Mouse (Mus musculus) brain, adult 2 months (tissue): ENCODE data around the gene Tcf3.

Experiments used
- DNase-seq: peaks from one replicate; pipeline ENCODE4 v3.0.0; 2011; ENCODE audit warnings: low read depth, low spot score

Gene Tcf3

GRCm38 (mm10) chr10:80433513-80434232, at the start of gene Tcf3:
Gene Tcf3, minus strand, starts transcription at chr10:80433647.
- DNase-seq: peak; percentile 100

DNA sequence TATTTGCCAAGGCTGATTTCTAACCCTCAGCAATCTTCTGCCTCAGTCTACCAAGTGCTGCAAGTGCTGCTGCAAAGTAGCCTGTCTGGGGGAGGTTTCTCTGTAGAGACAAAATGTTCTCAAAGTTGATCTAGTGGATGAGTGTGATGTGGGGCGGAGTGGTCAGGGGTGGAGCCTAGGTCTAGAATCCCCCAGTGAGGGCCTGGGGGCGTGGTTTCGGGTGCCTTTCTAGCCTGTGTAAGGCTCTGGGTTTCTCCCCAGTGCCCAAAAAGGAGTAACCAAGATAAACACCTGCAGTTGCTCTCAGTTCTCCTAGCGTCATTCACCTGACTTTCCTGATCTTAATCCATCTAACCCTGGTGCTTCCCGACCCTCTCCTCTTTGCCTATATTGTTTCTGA, 47.6 kb upstream of the Tcf3 start:
- no peak for DNase-seq

DNA sequence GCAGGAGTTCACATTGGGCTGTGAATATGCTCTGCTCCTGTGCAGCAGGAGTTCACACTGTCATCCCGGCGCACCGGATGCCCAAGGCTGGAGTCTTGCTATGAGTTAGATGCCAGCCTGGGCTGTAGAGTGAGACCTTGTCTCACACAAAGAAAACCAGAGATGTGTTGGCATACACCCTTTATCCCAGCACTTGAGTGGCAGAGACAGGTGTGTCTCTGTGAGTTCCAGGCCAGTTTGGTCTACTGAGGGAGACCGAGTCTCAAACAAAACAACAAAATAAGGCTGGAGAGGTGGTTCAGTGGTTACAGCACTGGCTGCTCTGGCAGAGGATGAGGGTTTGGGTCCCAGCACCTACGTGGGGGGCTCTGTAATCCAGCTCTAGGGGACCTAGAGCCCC, 45.1 kb upstream of the Tcf3 start:
- DNase-seq: no peak

GRCm38 (mm10) chr10:80475290-80475959, 42.0 kb upstream of the Tcf3 start:
- DNase-seq: peak; percentile 93

DNA sequence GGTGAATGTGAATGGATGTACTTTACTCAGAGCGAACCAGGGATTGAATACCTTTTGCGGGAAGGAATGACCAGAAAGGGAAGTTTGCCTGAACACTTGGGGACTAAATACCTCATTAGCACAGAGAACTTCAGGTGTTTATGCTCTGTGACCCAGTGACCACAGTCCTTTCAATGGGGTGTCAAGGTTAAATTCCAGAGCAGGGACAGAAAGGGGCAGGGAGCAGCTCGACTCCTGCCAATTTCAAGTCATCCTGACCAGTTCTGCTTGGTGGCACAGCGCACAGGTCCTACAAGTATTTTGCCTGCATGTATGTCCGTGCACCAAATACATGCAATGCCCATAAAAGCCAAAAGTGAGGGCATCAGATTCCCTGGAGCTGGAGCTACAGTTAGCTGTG, 31.6 kb upstream of the Tcf3 start:
- no peak for DNase-seq

GRCm38 (mm10) chr10:80464381-80465035, 31.1 kb upstream of the Tcf3 start:
- DNase-seq: no peak

GRCm38 (mm10) chr10:80461346-80461745, 27.9 kb upstream of the Tcf3 start:
- no peak for DNase-seq

DNA sequence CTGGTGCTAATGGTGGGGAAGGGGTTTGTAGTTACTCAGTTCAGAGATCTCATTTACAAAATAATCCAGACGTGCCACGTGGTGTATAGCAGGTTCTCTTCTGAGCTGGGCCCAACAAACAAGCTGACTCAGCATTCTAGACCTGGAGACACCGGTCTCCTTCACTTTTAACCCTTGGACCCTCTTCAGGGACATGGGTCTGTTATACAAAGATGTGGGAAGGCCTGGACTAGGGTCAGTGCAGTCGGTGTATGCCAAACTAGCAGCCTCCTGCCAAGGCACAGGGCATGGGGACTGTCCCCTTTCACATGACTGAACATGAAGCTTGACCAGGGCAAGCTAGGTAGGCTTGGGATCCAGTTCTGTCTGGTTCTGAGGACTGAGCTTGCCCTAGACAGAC, 26.9 kb upstream of the Tcf3 start:
- DNase-seq: no peak

GRCm38 (mm10) chr10:80459671-80460070, 26.2 kb upstream of the Tcf3 start:
- no peak for DNase-seq

DNA sequence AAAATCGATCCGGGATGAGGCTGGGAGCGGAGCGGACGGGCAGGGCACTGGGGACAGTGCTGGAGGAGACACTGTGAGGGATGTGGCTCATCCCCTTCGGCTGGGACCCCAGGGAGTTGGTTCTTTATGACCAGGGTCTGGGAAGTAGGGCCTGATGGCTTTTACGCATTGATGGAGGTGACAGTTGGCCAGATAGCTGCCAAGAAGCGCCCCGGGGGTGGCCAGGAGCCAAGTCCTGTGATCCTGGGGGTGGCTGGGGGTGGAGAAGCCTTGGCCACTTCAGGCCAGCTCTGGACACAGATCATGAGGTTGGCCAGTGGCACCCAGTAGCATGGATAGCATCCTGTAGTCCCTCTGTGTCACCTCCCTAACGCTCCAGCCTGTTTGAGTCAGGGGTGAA, 25.8 kb upstream of the Tcf3 start:
- no peak for DNase-seq

GRCm38 (mm10) chr10:80455697-80456096, 22.2 kb upstream of the Tcf3 start:
- no peak for DNase-seq

GRCm38 (mm10) chr10:80454781-80455180, 21.3 kb upstream of the Tcf3 start:
- no peak for DNase-seq

GRCm38 (mm10) chr10:80453601-80454000, 20.2 kb upstream of the Tcf3 start:
- DNase-seq: no peak

GRCm38 (mm10) chr10:80450599-80450998, 17.2 kb upstream of the Tcf3 start:
- DNase-seq: no peak

DNA sequence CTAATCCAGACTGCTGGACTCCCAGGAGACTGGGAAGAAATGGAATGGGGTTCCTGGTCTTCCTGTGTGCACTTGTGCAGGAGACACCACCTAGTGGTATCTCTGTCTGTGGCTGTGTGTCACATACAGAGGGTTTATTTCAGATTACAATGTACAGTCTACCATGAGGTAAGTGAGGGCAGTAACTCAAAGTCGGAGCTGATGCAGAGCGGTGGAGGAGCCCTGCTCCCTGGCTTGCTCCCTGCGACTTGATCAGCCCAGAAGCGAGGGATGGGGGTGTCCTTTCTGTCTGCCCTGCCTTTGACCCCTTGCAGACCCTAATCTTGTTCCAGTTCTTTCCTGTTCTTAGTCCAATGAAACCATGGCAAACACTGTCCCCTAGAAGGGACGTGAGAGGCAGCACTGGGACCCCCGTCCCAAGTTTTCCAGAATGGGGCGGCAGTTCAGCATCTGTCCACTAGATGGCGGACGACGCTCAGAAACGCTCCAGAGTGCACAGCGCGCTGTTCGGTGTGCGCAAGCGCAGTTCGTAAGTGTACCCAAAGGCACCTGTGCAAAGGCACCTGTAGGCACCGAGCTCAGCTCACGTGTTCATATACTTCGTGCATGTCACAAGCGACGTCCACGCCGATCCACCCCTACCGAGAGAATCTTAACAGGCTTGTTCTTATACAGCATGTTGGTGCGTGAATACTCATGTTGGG, 12.6 kb upstream of the Tcf3 start:
- DNase-seq: peak; percentile 89

GRCm38 (mm10) chr10:80445052-80445451, 11.6 kb upstream of the Tcf3 start:
- no peak for DNase-seq

- no peak for DNase-seq
Measured at GRCm38 (mm10) chr10:80444339-80445045, 11.0 kb upstream of the Tcf3 start.

DNA sequence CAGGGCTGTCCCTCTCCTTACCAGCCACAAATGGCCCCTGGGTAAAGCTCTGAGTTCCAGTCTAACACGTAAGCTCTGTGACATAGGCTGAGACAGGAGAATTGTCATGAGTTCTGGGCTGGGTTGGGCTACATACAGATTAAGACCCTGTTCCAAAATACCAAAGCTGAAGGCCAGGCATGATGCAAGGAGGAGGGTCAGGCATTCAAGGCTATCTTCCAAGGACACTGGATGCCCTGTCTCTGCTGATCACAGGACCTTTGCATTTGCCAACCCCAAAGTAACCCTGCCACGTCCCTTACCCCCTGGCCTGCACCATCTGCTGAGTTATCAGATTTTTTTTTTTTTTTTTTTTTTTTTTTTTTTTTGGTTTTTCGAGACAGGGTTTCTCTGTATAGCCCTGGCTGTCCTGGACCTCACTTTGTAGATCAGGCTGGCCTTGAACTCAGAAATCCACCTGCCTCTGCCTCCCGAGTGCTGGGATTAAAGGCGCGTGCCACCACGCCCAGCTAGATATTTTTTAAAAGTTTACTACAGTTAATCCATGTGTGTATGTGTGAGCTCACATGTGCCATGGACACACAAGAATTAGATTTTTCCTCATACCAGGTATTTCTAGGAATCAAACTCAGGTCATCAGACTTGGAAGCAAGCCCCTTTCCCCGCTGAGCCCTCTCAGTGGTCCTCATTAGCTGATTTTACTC, 10.3 kb upstream of the Tcf3 start:
- DNase-seq: no peak

DNA sequence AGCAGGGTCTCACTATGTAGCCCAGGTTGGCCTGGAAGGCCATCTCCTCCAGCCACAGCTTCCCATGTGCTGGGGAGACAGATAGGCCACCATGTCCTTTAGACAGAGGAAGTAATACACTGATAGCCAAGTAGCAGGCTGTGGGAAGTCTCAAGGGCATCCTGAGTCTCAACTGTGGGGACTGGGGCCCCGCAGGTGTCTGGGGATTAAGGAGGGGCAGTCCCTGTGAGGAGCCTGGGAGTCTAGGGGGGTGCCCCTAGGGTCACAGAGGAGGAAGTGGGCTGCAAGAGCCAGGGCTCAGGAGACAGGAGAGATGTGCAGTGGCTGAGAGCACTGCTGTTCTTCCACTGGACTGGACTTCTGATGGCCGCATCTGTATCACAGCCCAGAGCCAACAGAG, 9.5 kb upstream of the Tcf3 start:
- no peak for DNase-seq

DNA sequence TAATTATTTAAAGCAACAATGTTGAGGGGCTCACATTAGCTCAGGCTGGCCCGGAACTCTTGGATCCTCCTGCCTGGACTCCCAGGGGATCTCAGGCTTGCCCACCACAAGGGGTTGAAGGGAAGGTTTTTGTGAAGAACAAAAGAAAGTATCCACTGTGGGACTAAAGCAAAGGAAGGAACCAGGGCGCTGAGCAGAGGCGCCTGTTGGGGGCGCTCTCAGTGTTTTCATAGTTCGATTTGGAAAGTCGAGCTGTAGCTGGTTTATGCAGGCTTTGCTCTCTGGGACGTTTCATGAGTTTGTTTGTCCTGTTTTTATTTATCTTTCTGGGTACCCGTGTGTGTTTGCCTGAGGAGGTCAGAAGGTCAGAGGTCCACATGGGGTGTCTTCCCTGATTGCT, 8.2 kb upstream of the Tcf3 start:
- no peak for DNase-seq

- no peak for DNase-seq
Measured at GRCm38 (mm10) chr10:80440031-80440430, 6.6 kb upstream of the Tcf3 start.
